Mouse (Mus musculus) liver, postnatal 0 days (tissue): Measurements from ENCODE around the gene 1700024P04Rik.
"Not testable (repeated sequence)": the region's sequence is repeated elsewhere in the genome, so short reads cannot be mapped to it uniquely, and the experiment has no call there.

Experiments used
- CTCF ChIP-seq: sonication (generic); IDR thresholded peaks from 2 replicates; pipeline ENCODE4 v1.5.1; 2016; ENCODE audit warnings: antibody characterized with exemption, low read depth
- EP300 ChIP-seq: IDR thresholded peaks from 2 replicates; pipeline ENCODE4 v1.6.1; 2016; ENCODE audit warnings: antibody characterized with exemption, low read depth, mild to moderate bottlenecking

DNA sequence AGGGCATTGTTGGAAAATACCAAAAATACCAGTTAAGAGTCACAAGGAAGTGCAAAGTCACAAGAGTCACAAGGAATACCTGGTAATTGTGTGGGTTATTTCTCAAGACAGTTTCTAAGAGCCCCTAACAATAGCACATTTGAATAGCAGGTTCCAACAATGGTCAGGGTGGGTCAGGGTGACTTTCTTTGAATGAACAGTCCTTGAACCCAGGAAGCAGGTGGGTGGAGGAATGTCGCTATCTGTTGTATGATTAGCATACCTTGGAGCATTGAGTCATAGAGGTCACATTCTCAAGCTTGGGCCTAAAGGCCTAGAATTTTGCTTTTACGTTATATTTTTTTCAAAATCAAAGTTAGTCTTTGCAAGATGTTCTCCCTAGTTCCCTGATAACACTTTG is 17.3 kb upstream of the 1700024P04Rik start:
- not testable (repeated sequence) for TF ChIP-seq EP300, CTCF
